Mouse (Mus musculus) cortical plate, adult 2 months (tissue): ENCODE data around the gene Gm49388. TPM values are rescaled to one million over a fixed set of nuclear protein-coding genes. Genes with fewer than 3 reads are reported as not detected.

Experiments
- H3K27ac ChIP-seq: fragments of 200-500 bp; 2 replicates; pipeline ENCODE4 v1.5.1; 2012; ENCODE audit warnings: low read length, control low read depth, inconsistent platforms; ENCODE audit not compliant: insufficient read depth
- H3K4me1 ChIP-seq: fragments of 200-500 bp; 2 replicates; pipeline ENCODE4 v1.6.1; 2011; ENCODE audit warnings: low read length; ENCODE audit not compliant: control insufficient read depth, insufficient read depth
- H3K4me3 ChIP-seq: fragments of 200-500 bp; 2 replicates; pipeline ENCODE4 v1.5.1; 2011; ENCODE audit warnings: mild to moderate bottlenecking, low read length, control low read depth; ENCODE audit not compliant: insufficient read depth
- CTCF ChIP-seq: fragments of 200-500 bp; IDR thresholded peaks from 2 replicates; pipeline ENCODE4 v1.5.1; 2011; ENCODE audit warnings: mild to moderate bottlenecking, control low read depth, low read length; ENCODE audit not compliant: insufficient read depth; ENCODE audit errors: extremely low read depth
- POLR2A ChIP-seq: fragments of 200-500 bp; IDR thresholded peaks from 2 replicates; pipeline ENCODE4 v1.6.1; 2011; ENCODE audit warnings: mild to moderate bottlenecking, low read length, control low read depth; ENCODE audit not compliant: insufficient read depth; ENCODE audit errors: extremely low read depth
- polyA plus RNA-seq: library from polyadenylated mRNA; depleted of rRNA; stranded (reverse); fragments of >200 nt; gene quantifications from 2 replicates; pipeline ENCODE4 v1.2.3, GENCODE M21; 2012

Gm49388 gene
- polyA plus RNA-seq, 1 experiment = not detected

GRCm38 (mm10) chr7:127799738-127800137 lies 14.3 kb downstream of the Gm49388 start:
- Histone ChIP-seq H3K27ac (no peak overlapping the region), H3K4me3 (no peak overlapping the region), H3K4me1 (no peaks in the 10 kb centered on the region)
- TF ChIP-seq POLR2A (no peak), CTCF (no peak)

DNA sequence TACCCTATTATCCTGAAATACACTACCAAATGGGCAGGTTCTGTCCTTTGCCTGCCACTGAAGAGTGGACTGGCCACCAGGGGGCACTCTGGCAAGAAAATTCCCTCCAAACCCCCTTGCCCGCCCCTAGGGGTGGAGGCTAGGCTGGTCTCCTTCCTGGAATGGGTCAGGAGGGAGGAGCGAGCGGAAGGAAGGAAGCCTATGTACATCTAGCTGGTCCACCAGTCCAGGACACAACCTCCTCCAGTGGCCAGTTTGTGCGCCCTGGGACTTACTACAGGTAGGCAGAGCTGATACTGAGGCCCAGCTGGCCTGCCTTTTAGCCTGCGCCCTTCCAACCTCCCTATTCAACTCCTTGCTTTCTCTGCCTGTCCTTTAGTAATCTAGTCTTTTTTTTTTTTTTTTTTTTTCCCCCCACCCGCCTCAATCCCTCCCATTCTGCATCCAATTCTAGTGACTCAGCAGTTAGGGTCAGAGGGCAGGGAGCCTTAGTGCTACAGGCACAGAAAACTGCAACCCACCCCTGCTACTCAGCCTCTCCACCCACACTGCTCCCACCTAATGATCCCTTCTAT lies 15.1 kb downstream of the Gm49388 start, which contains the start of gene Hsd3b7:
Gene Hsd3b7, plus strand, starts transcription at position 170 of the 575 bp plus-strand sequence.
- no peaks in the 10 kb centered on the region for H3K4me1 ChIP-seq
- peak within 1 kb of the TSS; percentile 47; the same call in 1 of the 2 replicates for H3K27ac ChIP-seq
- H3K4me3 ChIP-seq = peak within 1 kb of the TSS; percentile 27
- TF ChIP-seq CTCF (peak; percentile 75), POLR2A (peak; percentile 67)

- Histone ChIP-seq H3K4me1 (no peaks in the 10 kb centered on the region), H3K4me3 (no peak overlapping the region; the same call in 1 of the 2 replicates), H3K27ac (peak overlapping the region; percentile 47; the same call in 1 of the 2 replicates)
- peak; percentile 17; the same call in 1 of the 2 replicates for TF ChIP-seq POLR2A
- TF ChIP-seq CTCF = no peak
Observed at GRCm38 (mm10) chr7:127801010-127801621, 15.7 kb downstream of the Gm49388 start.

DNA sequence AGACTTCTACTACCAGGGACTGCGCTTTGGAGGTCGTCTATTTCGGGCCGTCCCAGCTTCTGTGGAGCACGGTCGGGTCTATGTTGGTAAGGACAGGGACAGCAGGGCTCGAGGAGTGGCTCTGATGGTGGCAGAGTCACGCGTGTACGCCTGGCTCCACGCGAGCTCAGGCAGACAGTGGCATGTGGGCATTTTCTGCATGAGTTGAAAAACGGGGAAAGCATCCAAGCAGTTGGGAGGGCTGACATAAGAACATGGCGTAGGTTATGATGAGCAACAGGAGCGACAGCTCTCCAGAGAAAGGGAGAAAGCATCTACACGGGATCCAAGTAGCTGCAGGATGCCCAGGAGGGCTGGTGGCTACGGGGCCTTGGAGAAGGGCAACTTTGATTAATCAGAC lies 16.9 kb downstream of the Gm49388 start:
- TF ChIP-seq CTCF (no peak), POLR2A (no peak; the same call in 1 of the 2 replicates)
- Histone ChIP-seq H3K4me3 (no peak overlapping the region), H3K27ac (peak overlapping the region; percentile 48; the same call in 1 of the 2 replicates), H3K4me1 (no peaks in the 10 kb centered on the region)

DNA sequence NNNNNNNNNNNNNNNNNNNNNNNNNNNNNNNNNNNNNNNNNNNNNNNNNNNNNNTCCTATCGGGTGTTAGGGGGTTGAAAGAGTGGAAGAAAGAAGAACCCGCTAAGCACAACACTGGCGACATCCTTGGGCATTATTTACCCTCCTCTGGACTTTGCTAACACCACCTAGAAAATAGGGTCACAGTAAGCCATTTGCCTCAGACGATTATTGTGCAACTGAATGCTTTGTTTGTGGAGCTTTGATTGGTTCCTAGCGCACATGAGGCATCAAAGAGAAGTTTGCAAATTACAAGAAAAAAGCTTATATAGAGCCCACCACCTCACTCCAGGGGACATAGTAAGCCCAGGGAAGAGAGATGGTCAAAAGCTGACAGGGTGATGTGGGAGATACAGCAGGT lies 23.4 kb downstream of the Gm49388 start:
- no peaks in the 10 kb centered on the region for H3K4me1 ChIP-seq
- TF ChIP-seq CTCF (no peak), POLR2A (no peak)
- no peak overlapping the region for H3K4me3 ChIP-seq
- H3K27ac ChIP-seq = no peak overlapping the region

DNA sequence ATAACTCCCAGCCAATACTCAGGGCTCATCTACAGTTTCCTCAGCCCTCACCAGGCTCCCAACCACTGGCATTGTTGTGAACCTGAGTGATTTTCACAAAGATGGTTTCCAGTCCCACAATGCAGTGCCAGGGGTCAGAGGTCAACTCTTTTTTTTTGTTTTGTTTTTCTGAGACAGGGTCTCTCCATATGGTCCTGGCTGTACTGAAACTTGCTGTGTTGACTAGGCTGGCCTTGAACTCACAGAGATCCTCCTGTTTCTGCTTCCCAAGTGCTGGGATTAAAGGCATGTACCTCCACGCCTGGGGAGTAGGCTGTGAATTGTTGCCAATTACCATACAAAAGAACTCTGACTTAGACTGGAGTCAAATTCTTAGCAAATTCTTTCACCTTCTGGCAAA lies 24.4 kb downstream of the Gm49388 start:
- TF ChIP-seq CTCF (no peak), POLR2A (no peak)
- Histone ChIP-seq H3K4me1 (peaks cover 2% of the 10 kb centered on the region; the same call in 1 of the 2 replicates), H3K4me3 (no peak overlapping the region), H3K27ac (no peak overlapping the region)

DNA sequence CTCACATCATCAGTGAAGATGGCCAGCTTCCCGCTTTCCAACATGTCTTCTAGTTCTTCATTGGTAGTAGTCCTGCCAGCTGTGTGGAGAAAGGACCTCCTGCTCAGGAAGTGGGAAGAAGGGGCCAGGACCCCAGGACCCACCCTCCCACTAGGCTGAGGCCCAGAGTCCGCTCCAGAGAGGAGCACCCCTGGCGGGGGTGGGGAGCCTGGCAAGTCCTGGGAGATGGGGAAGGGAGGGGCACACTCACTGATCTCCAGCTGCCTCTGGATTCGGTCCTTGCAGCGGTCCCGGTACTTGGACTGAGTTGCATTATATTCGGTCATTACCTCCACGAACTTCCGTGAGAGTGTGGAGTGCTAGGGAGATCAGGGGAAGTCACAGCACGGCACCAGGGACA lies 25.2 kb downstream of the Gm49388 start:
- H3K27ac ChIP-seq = no peak overlapping the region
- peaks cover 8% of the 10 kb centered on the region for H3K4me1 ChIP-seq
- no peak overlapping the region for H3K4me3 ChIP-seq
- no peak for TF ChIP-seq POLR2A
- TF ChIP-seq CTCF = no peak

- TF ChIP-seq CTCF = no peak
- TF ChIP-seq POLR2A = no peak
- Histone ChIP-seq H3K4me3 (no peak overlapping the region), H3K27ac (no peak overlapping the region), H3K4me1 (peaks cover 10% of the 10 kb centered on the region)
Observed at GRCm38 (mm10) chr7:127811240-127811639, 25.8 kb downstream of the Gm49388 start.

- no peak overlapping the region for H3K27ac ChIP-seq
- H3K4me1 ChIP-seq = peaks cover 13% of the 10 kb centered on the region
- TF ChIP-seq CTCF (no peak), POLR2A (no peak)
- H3K4me3 ChIP-seq = no peak overlapping the region
Observed at GRCm38 (mm10) chr7:127812292-127812691, 26.9 kb downstream of the Gm49388 start.

DNA sequence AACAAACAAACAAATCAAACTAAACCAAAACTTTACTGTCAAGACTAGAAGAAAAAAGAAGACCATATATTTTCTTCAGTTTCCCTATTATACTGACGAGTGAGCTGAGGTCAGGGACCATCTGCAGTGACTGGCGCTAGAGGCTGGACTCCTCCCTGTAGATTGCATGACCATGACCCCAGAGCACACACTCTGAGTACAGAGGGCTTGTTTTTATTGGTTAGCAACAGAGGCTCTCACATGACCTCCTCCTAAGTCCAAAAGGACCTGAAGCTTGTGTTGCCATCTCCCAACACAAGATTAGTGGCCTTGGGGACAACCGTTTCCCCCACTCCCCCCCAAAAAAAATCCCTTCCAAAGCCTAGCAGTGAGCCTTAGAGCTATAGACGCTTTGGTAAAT lies 28.4 kb downstream of the Gm49388 start:
- Histone ChIP-seq H3K27ac (no peak overlapping the region), H3K4me3 (no peak overlapping the region), H3K4me1 (peaks cover 15% of the 10 kb centered on the region)
- TF ChIP-seq POLR2A = no peak
- TF ChIP-seq CTCF = no peak
